Mouse (Mus musculus): ENCODE data around the gene Olfr984.

- TF ChIP-seq CTCF (IDR thresholded peaks at IDR 0.05; ENCODE audit: low read depth): no peak
- TF ChIP-seq EP300 (optimal IDR thresholded peaks at IDR 0.05): no peak
These were observed at the start of gene Olfr984 for GRCm38 (mm10) chr9:40114106-40114505.
